Mouse (Mus musculus) lung, embryonic 14.5 days (tissue): ENCODE data around the gene Clec16a. TPM values are rescaled to one million over a fixed set of nuclear protein-coding genes. Genes with fewer than 3 reads are reported as not detected.
A peak's percentile ranks its signal among the peaks of the same experiment; 100 is the strongest.

Experiments
- ATAC-seq: fragments of 200-750 bp; cut with Nextera tagmentation; 2 replicates; pipeline ENCODE4 v1.8.0; 2017; ENCODE audit warnings: mild to moderate bottlenecking, moderate TSS enrichment, moderate library complexity; ENCODE audit not compliant: insufficient read depth
- DNase-seq: peaks from one replicate; pipeline ENCODE4 v3.0.0-alpha.2; 2015
- H3K27ac ChIP-seq: fragments of 300-500 bp; sonication (generic); 2 replicates; pipeline ENCODE4 v1.5.1; 2014; ENCODE audit warnings: low read depth, mild to moderate bottlenecking, moderate library complexity
- H3K27me3 ChIP-seq: fragments of 300-500 bp; sonication (generic); 2 replicates; pipeline ENCODE4 v1.6.1; 2014; ENCODE audit warnings: low read length, control low read depth; ENCODE audit not compliant: insufficient read depth
- H3K36me3 ChIP-seq: fragments of 300-500 bp; sonication (generic); 2 replicates; pipeline ENCODE4 v1.6.1; 2014; ENCODE audit warnings: control low read depth; ENCODE audit not compliant: insufficient read depth
- H3K4me1 ChIP-seq: fragments of 300-500 bp; sonication (generic); 2 replicates; pipeline ENCODE4 v1.6.1; 2014; ENCODE audit warnings: antibody characterized with exemption, control low read depth; ENCODE audit not compliant: insufficient read depth
- H3K4me2 ChIP-seq: fragments of 300-500 bp; sonication (generic); 2 replicates; pipeline ENCODE4 v1.6.1; 2014; ENCODE audit warnings: mild to moderate bottlenecking
- H3K4me3 ChIP-seq: fragments of 300-500 bp; sonication (generic); 2 replicates; pipeline ENCODE4 v1.5.1; 2014; ENCODE audit warnings: low read depth, low read length
- H3K9ac ChIP-seq: fragments of 300-500 bp; sonication (generic); 2 replicates; pipeline ENCODE4 v1.6.1; 2014
- H3K9me3 ChIP-seq: fragments of 300-500 bp; sonication (generic); 2 replicates; pipeline ENCODE4 v1.6.1; 2016; ENCODE audit warnings: low read depth, low read length, control low read depth
- CTCF ChIP-seq: IDR thresholded peaks from 2 replicates; pipeline ENCODE4 v1.5.1; 2016; ENCODE audit warnings: antibody characterized with exemption, low read depth
- WGBS: fragments of 180-500 bp; shearing (Covaris S2); extraction: QIAGEN DNeasy Blood & Tissue Kit; methylation state at CpG from one replicate; pipeline ENCODE4 v1.1.7; 2014; 5-methylcytosine and 5-hydroxymethylcytosine counted together
- polyA plus RNA-seq: library from polyadenylated mRNA; unstranded; fragments of >200 nt; fragmentation: Nextera tagmentation; extraction: Ambion mirVana; gene quantifications from 2 replicates; pipeline ENCODE4 v1.2.1, GENCODE M21; 2014

Clec16a gene
- polyA plus RNA-seq, 1 experiment from 2014 or later = 27.4 TPM

DNA sequence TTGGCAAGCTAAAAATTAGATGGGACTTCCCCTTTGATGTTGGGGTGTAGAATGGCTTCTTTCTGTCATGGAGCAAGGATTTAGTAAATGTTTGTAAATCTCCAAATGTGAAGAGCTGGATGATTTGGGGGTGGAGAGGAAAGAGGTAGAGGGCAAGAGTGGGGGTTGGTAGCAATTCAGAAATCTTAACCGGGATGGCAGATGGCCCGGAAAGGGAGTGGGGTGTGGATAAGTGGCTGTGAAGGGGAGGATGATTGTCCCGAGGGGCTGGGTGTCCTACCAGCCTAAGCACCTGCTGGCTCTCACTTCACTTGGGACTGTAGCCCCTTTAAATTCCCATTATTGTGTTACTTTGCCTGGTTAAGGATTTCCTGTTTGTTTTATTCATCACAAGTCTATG is 1.7 kb downstream of the Clec16a start:
- Histone ChIP-seq H3K27ac (no peak overlapping the region), H3K4me3 (no peak overlapping the region), H3K27me3 (no peaks in the 10 kb centered on the region), H3K36me3 (no peaks in the 10 kb centered on the region), H3K4me2 (no peak overlapping the region), H3K9me3 (no peaks in the 10 kb centered on the region), H3K4me1 (peaks cover 6% of the 10 kb centered on the region; the same call in 1 of the 2 replicates), H3K9ac (no peak overlapping the region)
- DNase-seq (no peak), ATAC-seq (no peak)
- WGBS = 42% methylated on average over 3 of the region's 3 CpGs
- TF ChIP-seq CTCF = no peak

DNA sequence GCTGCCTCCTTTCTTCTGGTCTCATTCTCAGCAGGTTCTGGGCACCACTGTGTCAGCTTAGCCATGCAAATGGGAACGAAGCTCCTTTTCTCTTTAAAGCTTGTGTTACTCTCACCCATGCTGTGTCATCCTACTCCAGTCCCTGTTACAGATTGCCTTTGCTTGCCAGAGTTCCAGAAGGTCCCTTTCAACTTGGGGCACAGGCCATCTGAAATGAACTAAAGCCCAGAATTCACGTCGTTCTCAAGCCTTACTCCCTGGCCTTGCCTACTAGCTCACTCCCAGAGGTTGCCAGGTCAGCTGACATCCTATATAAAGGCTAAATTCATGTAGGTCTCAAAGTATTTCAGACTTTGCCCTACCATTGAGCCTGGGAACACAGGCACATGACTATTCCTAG is 3.8 kb downstream of the Clec16a start:
- TF ChIP-seq CTCF = no peak
- no peak overlapping the region for H3K4me2 ChIP-seq
- no peak for ATAC-seq
- H3K36me3 ChIP-seq = no peaks in the 10 kb centered on the region
- H3K27me3 ChIP-seq = no peaks in the 10 kb centered on the region
- WGBS = 67% methylated on average over 3 of the region's 3 CpGs
- no peak for DNase-seq
- peaks cover 6% of the 10 kb centered on the region; the same call in 1 of the 2 replicates for H3K4me1 ChIP-seq
- no peak overlapping the region for H3K9ac ChIP-seq
- no peak overlapping the region for H3K4me3 ChIP-seq
- no peaks in the 10 kb centered on the region for H3K9me3 ChIP-seq
- no peak overlapping the region for H3K27ac ChIP-seq

DNA sequence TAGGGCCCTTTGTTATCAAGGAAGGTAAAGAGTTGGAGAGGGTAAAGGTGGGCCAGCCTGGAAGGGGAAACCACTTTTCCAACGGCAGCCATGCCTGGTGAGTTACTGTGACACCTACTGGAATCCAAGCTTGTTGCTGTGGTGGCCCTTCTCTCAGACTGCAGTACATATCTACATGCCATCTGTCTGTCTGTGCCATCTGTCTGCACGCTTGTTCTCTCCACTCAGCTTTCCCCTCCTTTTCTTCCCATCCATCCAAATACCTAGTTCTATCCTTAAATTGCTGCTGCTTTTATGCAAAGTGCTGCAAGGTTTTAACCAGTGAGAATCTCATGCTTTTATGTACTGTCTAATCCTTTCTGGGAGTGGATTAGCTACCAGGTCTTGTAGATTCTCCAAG is 4.5 kb downstream of the Clec16a start:
- ATAC-seq = no peak
- Histone ChIP-seq H3K4me1 (peaks cover 6% of the 10 kb centered on the region; the same call in 1 of the 2 replicates), H3K4me3 (no peak overlapping the region), H3K4me2 (no peak overlapping the region), H3K36me3 (no peaks in the 10 kb centered on the region), H3K27ac (no peak overlapping the region), H3K9ac (no peak overlapping the region), H3K27me3 (no peaks in the 10 kb centered on the region), H3K9me3 (no peaks in the 10 kb centered on the region)
- 76% methylated on average over 2 of the region's 2 CpGs for WGBS
- DNase-seq = no peak
- TF ChIP-seq CTCF = no peak

DNA sequence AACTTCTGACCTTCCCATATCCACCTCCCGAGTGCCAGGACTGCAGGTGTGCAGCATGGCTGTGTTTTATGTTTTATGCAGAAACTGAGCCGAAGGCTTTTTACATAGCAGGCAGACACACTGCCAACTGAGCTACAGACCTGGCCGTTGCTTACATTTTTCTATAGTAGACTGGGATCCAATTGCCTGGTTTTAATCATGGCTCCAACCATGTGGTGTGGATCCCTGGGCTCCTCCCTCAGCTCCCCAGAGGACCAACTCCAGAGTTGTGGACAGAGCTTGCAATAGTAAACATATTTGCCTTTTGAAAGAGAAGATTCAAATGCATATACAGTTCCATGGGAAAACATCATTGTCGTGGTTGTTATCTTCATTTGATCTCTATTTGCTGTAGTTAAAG is 6.5 kb downstream of the Clec16a start:
- WGBS = 75% methylated on average over 4 of the region's 4 CpGs
- no peaks in the 10 kb centered on the region for H3K27me3 ChIP-seq
- ATAC-seq = no peak
- no peak for TF ChIP-seq CTCF
- no peak overlapping the region for H3K9ac ChIP-seq
- H3K27ac ChIP-seq = no peak overlapping the region
- no peak overlapping the region for H3K4me2 ChIP-seq
- no peak for DNase-seq
- no peaks in the 10 kb centered on the region for H3K4me1 ChIP-seq
- no peak overlapping the region for H3K4me3 ChIP-seq
- no peaks in the 10 kb centered on the region for H3K9me3 ChIP-seq
- H3K36me3 ChIP-seq = no peaks in the 10 kb centered on the region

DNA sequence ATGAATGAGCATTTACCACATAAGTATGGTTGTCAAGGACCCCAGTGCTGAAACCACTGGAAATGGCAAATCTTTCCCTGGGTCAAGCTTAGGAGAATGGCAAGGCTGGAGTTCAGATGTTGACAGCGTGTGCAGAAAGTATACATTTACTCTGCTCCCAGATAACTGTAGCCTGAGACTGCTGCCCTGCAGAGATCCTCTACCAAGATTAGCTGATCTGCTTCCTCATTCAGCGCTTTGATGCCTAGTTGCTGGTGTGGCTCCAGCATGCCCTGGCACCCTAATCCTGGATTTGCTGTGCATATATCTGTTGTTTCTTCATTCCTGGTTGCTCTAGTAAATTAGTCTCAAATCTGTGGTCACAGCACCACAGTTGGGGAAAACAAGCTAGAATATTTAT is 8.7 kb downstream of the Clec16a start:
- H3K9me3 ChIP-seq = no peaks in the 10 kb centered on the region
- H3K4me3 ChIP-seq = no peak overlapping the region
- no peaks in the 10 kb centered on the region for H3K36me3 ChIP-seq
- no peaks in the 10 kb centered on the region for H3K27me3 ChIP-seq
- no peak overlapping the region for H3K9ac ChIP-seq
- no peaks in the 10 kb centered on the region for H3K4me1 ChIP-seq
- TF ChIP-seq CTCF = no peak
- no peak overlapping the region for H3K27ac ChIP-seq
- WGBS = 82% methylated on average over 2 of the region's 2 CpGs
- DNase-seq (no peak), ATAC-seq (no peak)
- H3K4me2 ChIP-seq = no peak overlapping the region

DNA sequence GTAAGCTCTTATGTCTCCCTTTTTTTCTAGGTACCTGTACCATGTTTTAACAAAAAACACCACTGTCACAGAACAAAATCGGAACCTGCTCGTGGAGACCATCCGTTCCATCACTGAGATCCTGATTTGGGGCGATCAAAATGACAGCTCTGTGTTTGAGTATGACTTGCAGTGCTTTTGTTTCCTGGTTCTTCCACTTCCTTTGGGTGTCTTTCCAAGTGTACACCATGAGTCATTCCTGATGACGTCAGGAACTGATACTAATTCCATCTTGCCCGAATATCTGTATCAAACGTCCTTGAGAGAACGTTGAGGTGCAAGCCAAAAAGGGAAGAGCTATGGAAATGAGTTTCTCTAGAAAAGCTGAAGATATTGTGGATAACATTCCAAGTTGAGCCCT is 14.9 kb downstream of the Clec16a start:
- H3K9ac ChIP-seq = no peak overlapping the region
- no peaks in the 10 kb centered on the region for H3K4me1 ChIP-seq
- ATAC-seq (no peak), DNase-seq (no peak)
- no peak overlapping the region for H3K4me2 ChIP-seq
- H3K36me3 ChIP-seq = 0 out of 2 replicates have a peak, but pooled peaks cover 14% of the 10 kb centered on the region
- no peak overlapping the region for H3K4me3 ChIP-seq
- TF ChIP-seq CTCF = no peak
- no peak overlapping the region for H3K27ac ChIP-seq
- no peaks in the 10 kb centered on the region for H3K9me3 ChIP-seq
- WGBS = 87% methylated on average over 8 of the region's 8 CpGs
- no peaks in the 10 kb centered on the region for H3K27me3 ChIP-seq

DNA sequence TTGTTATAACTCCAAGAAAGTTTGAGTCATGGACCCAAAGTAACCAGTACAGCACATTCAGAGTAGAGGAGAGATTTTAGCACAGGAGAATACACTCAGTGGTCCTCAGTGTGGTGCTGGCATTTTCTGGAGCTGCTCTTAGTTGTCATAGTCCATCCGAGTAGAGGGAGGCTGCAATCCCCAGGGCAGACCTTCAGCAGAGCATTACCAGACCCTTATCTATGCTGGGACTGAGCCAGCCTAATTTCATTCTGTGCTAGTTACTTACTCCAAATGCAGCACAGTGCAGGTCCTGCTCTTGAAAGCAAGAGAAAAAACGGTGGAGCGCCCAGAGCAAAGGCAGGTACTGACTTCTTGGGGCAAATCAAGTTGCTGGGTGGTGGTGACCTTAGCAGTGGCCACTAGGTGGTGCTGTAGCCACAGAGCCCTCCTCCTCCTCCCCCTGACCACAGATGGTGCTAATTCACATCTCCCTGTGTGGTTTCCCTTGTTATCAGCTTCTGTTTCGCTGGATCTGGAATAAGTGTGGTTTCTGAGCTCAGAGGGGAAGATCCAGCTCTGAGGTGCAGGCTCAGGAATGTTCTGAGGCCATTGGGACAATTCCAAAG is 20.2 kb downstream of the Clec16a start:
- WGBS = 35% methylated on average over 4 of the region's 4 CpGs
- Histone ChIP-seq H3K4me1 (no peaks in the 10 kb centered on the region), H3K4me3 (no peak overlapping the region), H3K4me2 (no peak overlapping the region), H3K9ac (no peak overlapping the region), H3K9me3 (no peaks in the 10 kb centered on the region), H3K36me3 (peaks cover 23% of the 10 kb centered on the region; the same call in 1 of the 2 replicates), H3K27ac (no peak overlapping the region), H3K27me3 (no peaks in the 10 kb centered on the region)
- ATAC-seq (peak; percentile 75), DNase-seq (peak; percentile 87)
- TF ChIP-seq CTCF = peak; percentile 95
